Mouse (Mus musculus) heart, embryonic 16.5 days (tissue): Measurements from ENCODE around the gene Capn10. TPM values are rescaled to one million over a fixed set of nuclear protein-coding genes. Genes with fewer than 3 reads are reported as not detected.

Experiments
- ATAC-seq: fragments of 200-750 bp; cut with Nextera tagmentation; replicated peaks from 2 replicates; pipeline ENCODE4 v1.8.0; 2017; ENCODE audit warnings: moderate number of reproducible peaks; ENCODE audit not compliant: insufficient read depth, low FRiP score; ENCODE audit errors: extremely low read depth
- H3K27ac ChIP-seq: fragments of 300-500 bp; sonication (generic); 2 replicates; pipeline ENCODE4 v1.5.1; 2014; ENCODE audit warnings: mild to moderate bottlenecking, low read length, control low read depth, moderate library complexity
- H3K27me3 ChIP-seq: fragments of 300-500 bp; sonication (generic); 2 replicates; pipeline ENCODE4 v1.6.1; 2014; ENCODE audit warnings: low read length, mixed read lengths; ENCODE audit not compliant: control insufficient read depth, insufficient read depth
- H3K36me3 ChIP-seq: fragments of 300-500 bp; sonication (generic); 2 replicates; pipeline ENCODE4 v1.6.1; 2014; ENCODE audit not compliant: control insufficient read depth, insufficient read depth
- H3K4me1 ChIP-seq: fragments of 300-500 bp; sonication (generic); 2 replicates; pipeline ENCODE4 v1.6.1; 2014; ENCODE audit warnings: low read length, mixed read lengths; ENCODE audit not compliant: control insufficient read depth, insufficient read depth
- H3K4me2 ChIP-seq: fragments of 300-500 bp; sonication (generic); 2 replicates; pipeline ENCODE4 v1.6.1; 2014; ENCODE audit warnings: low read depth, mild to moderate bottlenecking, control low read depth, low read length
- H3K4me3 ChIP-seq: fragments of 300-500 bp; sonication (generic); 2 replicates; pipeline ENCODE4 v1.5.1; 2014; ENCODE audit warnings: mild to moderate bottlenecking, control low read depth, low read length
- H3K9ac ChIP-seq: fragments of 300-500 bp; sonication (generic); 2 replicates; pipeline ENCODE4 v1.6.1; 2014; ENCODE audit warnings: low read length, control low read depth
- H3K9me3 ChIP-seq: fragments of 300-500 bp; sonication (generic); replicated peaks from 2 replicates; pipeline ENCODE4 v1.6.1; 2016; ENCODE audit warnings: low read length; ENCODE audit not compliant: control insufficient read depth
- WGBS: fragments of 180-500 bp; shearing (Covaris S2); extraction: QIAGEN DNeasy Blood & Tissue Kit; methylation state at CpG from one replicate; pipeline ENCODE4 v1.1.7; 2014; 5-methylcytosine and 5-hydroxymethylcytosine counted together
- polyA plus RNA-seq: library from polyadenylated mRNA; unstranded; fragments of >200 nt; fragmentation: Nextera tagmentation; extraction: Ambion mirVana; gene quantifications from 2 replicates; pipeline ENCODE4 v1.2.1, GENCODE M21; 2015

Gene Capn10
- polyA plus RNA-seq, 1 experiment from 2014 or later, result 27.1 TPM

- WGBS, result under 1% methylated on average over 81 of the region's 81 CpGs
- Histone ChIP-seq H3K27ac (peak within 1 kb of the TSS; percentile 92), H3K4me2 (peak within 1 kb of the TSS; percentile 91), H3K4me3 (peak within 1 kb of the TSS; percentile 84), H3K9me3 (no peaks in the 10 kb centered on the region), H3K27me3 (no peaks in the 10 kb centered on the region), H3K4me1 (peaks cover 24% of the 10 kb centered on the region), H3K36me3 (no peaks in the 10 kb centered on the region), H3K9ac (peak within 1 kb of the TSS; percentile 79)
- ATAC-seq, result peak; percentile 88
These were observed 27.2 kb upstream of the Capn10 start, which contains the start of gene Dusp28 for GRCm38 (mm10) chr1:92906779-92907631. Gene Dusp28 (plus strand): TSS chr1:92906981.

GRCm38 (mm10) chr1:92907632-92908360 lies 26.4 kb upstream of the Capn10 start:
- Histone ChIP-seq H3K4me3 (peak overlapping the region; percentile 84), H3K9me3 (no peaks in the 10 kb centered on the region), H3K9ac (peak overlapping the region; percentile 79), H3K27ac (peak overlapping the region; percentile 53), H3K36me3 (no peaks in the 10 kb centered on the region), H3K4me1 (peaks cover 29% of the 10 kb centered on the region), H3K4me2 (peak overlapping the region; percentile 91), H3K27me3 (no peaks in the 10 kb centered on the region)
- no peak for ATAC-seq
- 41% methylated on average over 20 of the region's 20 CpGs for WGBS

- no peaks in the 10 kb centered on the region for H3K27me3 ChIP-seq
- H3K27ac ChIP-seq, result no peak overlapping the region
- ATAC-seq, result no peak
- H3K4me2 ChIP-seq, result no peak overlapping the region
- H3K9me3 ChIP-seq, result no peaks in the 10 kb centered on the region
- H3K4me1 ChIP-seq, result peaks cover 29% of the 10 kb centered on the region
- WGBS, result 97% methylated on average over 3 of the region's 3 CpGs
- H3K4me3 ChIP-seq, result no peak overlapping the region
- no peaks in the 10 kb centered on the region for H3K36me3 ChIP-seq
- no peak overlapping the region for H3K9ac ChIP-seq
These were observed 25.5 kb upstream of the Capn10 start for GRCm38 (mm10) chr1:92908664-92909063.

DNA sequence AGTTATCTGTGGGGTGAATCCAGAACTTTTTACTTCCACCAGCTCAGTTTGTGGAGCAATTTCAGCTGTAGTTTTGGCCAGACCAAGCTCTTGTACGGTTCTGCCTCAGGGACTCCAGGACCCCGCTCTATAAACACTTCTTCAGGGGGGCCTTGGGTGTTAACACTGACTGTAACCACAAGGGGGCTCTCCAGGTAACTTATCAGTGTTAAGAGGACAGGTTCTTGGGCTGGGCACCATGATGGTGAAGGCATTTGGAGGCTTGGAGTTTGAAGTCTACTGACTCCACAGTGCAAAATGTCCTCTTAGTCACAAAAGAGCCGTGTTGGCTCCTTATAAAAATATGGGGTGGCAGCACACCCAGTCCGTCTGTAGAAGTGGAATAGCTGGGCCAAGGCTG lies 25.1 kb upstream of the Capn10 start:
- Histone ChIP-seq H3K27ac (no peak overlapping the region), H3K36me3 (no peaks in the 10 kb centered on the region), H3K4me2 (no peak overlapping the region), H3K4me1 (peaks cover 29% of the 10 kb centered on the region), H3K4me3 (no peak overlapping the region), H3K27me3 (no peaks in the 10 kb centered on the region), H3K9me3 (no peaks in the 10 kb centered on the region), H3K9ac (no peak overlapping the region)
- ATAC-seq, result no peak
- WGBS, result 65% methylated on average over 4 of the region's 4 CpGs

DNA sequence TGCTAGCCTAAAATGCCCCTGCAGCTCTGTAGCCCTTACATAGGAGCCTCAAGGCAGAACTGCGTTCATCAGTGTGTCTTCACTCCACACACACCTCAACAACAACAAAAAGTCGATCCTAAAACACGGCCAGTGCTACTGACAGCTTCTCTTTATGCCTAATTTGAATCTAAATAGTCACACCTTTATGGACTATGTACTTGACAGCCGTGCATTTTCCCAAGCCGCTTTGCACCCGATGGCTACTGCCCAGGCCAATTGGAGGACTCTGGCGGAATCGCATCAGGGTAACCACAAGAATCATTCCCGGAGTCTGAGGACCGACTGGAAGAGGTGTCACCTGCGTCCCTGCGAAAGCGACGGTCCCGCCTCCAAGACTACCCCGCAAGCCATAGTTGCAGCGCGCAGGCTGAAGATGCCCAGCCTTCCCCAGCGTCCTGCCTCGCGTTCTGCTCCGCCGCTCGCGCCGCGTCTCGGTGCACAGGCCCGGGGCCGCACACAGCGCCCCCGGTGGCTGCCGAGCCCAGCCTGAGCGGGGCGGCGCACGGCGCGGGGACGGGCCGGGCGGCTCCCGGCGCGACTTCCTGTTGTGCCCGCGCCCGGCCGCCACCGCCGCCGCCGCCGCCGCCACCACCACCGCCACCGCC lies 23.8 kb upstream of the Capn10 start, which contains the start of gene Rnpepl1:
TSS of gene Rnpepl1 (plus strand) at position 545 of the 647 bp plus-strand sequence.
- peak; percentile 51 for ATAC-seq
- Histone ChIP-seq H3K36me3 (peaks cover 5% of the 10 kb centered on the region), H3K4me1 (peaks cover 29% of the 10 kb centered on the region), H3K27me3 (no peaks in the 10 kb centered on the region), H3K9me3 (no peaks in the 10 kb centered on the region), H3K9ac (peak within 1 kb of the TSS; percentile 95), H3K27ac (peak within 1 kb of the TSS; percentile 91), H3K4me2 (peak within 1 kb of the TSS; percentile 87), H3K4me3 (peak within 1 kb of the TSS; percentile 76)
- under 1% methylated on average over 57 of the region's 57 CpGs for WGBS

GRCm38 (mm10) chr1:92910925-92911720 lies 23.1 kb upstream of the Capn10 start:
- Histone ChIP-seq H3K36me3 (peaks cover 13% of the 10 kb centered on the region), H3K4me1 (peaks cover 29% of the 10 kb centered on the region), H3K4me3 (peak overlapping the region; percentile 76), H3K9me3 (no peaks in the 10 kb centered on the region), H3K4me2 (peak overlapping the region; percentile 87), H3K9ac (peak overlapping the region; percentile 95), H3K27ac (peak overlapping the region; percentile 91), H3K27me3 (no peaks in the 10 kb centered on the region)
- peak; percentile 21 for ATAC-seq
- under 1% methylated on average over 55 of the region's 85 CpGs for WGBS

DNA sequence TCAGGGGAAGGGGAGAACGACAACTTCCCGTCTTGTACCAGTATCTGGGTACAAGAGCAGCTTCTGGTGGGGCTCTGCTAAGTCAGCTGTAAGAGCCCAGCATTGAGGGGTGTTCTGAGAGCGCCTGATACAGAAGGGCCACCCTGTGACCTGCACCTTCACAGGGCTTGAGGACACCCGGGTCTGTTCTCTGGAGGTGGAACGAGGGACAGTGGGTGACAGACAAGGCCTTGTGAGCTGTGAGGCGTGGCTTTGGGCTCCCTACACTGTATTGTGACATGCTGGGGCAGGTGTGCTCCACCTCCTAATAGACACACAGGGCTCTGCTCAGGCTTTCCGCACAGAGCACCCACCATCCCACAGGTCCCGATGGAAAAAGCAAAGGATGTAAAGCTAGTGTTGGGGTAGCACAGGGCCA lies 22.4 kb upstream of the Capn10 start:
- peak overlapping the region; percentile 87 for H3K4me2 ChIP-seq
- H3K4me1 ChIP-seq, result peaks cover 25% of the 10 kb centered on the region
- H3K27me3 ChIP-seq, result no peaks in the 10 kb centered on the region
- H3K9ac ChIP-seq, result peak overlapping the region; percentile 95
- H3K27ac ChIP-seq, result peak overlapping the region; percentile 91
- peak overlapping the region; percentile 76 for H3K4me3 ChIP-seq
- 42% methylated on average over 8 of the region's 8 CpGs for WGBS
- peaks cover 19% of the 10 kb centered on the region for H3K36me3 ChIP-seq
- no peaks in the 10 kb centered on the region for H3K9me3 ChIP-seq
- ATAC-seq, result no peak

- peak overlapping the region; percentile 76 for H3K4me3 ChIP-seq
- WGBS, result 41% methylated on average over 1 of the region's 1 CpGs
- no peak for ATAC-seq
- H3K9me3 ChIP-seq, result no peaks in the 10 kb centered on the region
- peaks cover 25% of the 10 kb centered on the region for H3K4me1 ChIP-seq
- H3K36me3 ChIP-seq, result peaks cover 25% of the 10 kb centered on the region
- peak overlapping the region; percentile 95 for H3K9ac ChIP-seq
- H3K27me3 ChIP-seq, result no peaks in the 10 kb centered on the region
- 0 out of 2 replicates have a peak overlapping the region, but pooled peaks have one; percentile 12 for H3K27ac ChIP-seq
- H3K4me2 ChIP-seq, result peak overlapping the region; percentile 87
These were observed 21.9 kb upstream of the Capn10 start for GRCm38 (mm10) chr1:92912286-92912685.
